ENCODE assay signal across 7 mouse cellular contexts in the genomic region with DNA sequence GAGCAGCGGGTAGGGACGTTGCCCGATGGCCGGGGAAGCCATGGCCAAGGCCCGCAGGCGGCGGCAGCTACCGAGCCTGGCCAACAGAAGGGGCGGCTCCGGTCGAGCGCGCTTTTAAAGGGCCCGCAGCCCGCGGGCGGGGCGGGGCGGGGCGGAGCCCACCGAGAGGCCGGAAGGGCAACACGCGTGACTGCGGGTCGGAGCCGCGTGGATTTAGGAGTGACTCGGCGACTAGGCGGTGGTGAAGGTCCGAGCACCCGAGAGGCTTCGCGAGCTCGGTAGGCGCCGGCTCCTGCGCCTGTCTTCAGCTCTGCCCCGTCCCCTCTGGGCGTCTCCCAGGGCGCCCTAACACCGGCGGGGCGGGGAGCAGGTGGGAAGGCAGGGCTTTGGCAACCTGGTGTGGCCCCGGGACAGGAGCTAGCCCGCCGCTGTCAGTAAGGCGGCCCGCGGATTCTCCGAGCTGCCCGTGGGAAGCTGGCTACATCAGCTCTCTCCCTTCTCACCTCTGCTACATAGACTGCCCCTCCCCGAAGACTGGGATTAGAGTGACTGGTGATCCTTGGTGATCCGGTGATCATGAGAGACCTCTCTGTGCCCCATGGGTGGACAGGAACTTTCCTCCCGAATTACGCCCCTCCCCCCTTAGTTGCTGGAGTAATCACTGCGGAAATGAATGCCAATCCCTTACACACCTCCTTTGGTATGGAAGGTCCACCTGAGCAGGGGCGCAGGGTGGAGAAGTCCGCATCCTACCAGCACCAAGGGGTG. TPM values are rescaled to one million over a fixed set of nuclear protein-coding genes. Genes with fewer than 3 reads are reported as not detected.
DNase-seq lines count a peak whose midpoint lies in the region; ATAC-seq lines count a peak whose summit lies in the region.

Gene Rassf5, minus strand, starts transcription at position 170 of the 768 bp plus-strand sequence.

- H3K27me3 ChIP-seq in embryonic facial prominence, embryonic 11.5 days (ENCODE audit: control insufficient read depth, insufficient read depth, low read length): peaks cover 31% of the 10 kb centered on the region
- peaks cover 82% of the 10 kb centered on the region for H3K27me3 ChIP-seq in limb, embryonic 12.5 days
- H3K27me3 ChIP-seq in midbrain, embryonic 13.5 days: peaks cover 56% of the 10 kb centered on the region

- H3K9ac ChIP-seq in embryonic facial prominence, embryonic 11.5 days (replicated peaks; ENCODE audit: low read length): peak within 1 kb of the TSS; percentile 61
- peak within 1 kb of the TSS; percentile 65 for H3K9ac ChIP-seq in limb, embryonic 12.5 days (replicated peaks)
- H3K9ac ChIP-seq in midbrain, embryonic 13.5 days (replicated peaks): peak within 1 kb of the TSS; percentile 74

- peak; percentile 32; the same call in 1 of the 2 replicates for ATAC-seq in embryonic facial prominence, embryonic 11.5 days (replicated peaks; ENCODE audit: insufficient number of reproducible peaks, low FRiP score, low TSS enrichment, low read depth)
- peak; percentile 49; the same call in 1 of the 2 replicates for ATAC-seq in limb, embryonic 12.5 days (ENCODE audit: insufficient number of reproducible peaks, insufficient read depth, low FRiP score, low TSS enrichment, low read depth)
- ATAC-seq in midbrain, embryonic 13.5 days: peak; percentile 61

- no peaks in the 10 kb centered on the region for H3K9me3 ChIP-seq in embryonic facial prominence, embryonic 11.5 days (replicated peaks; ENCODE audit: control insufficient read depth, low read length)
- H3K9me3 ChIP-seq in limb, embryonic 12.5 days: no peaks in the 10 kb centered on the region
- no peaks in the 10 kb centered on the region for H3K9me3 ChIP-seq in midbrain, embryonic 13.5 days

- peak within 1 kb of the TSS; percentile 97 for H3K4me2 ChIP-seq in embryonic facial prominence, embryonic 11.5 days (ENCODE audit: low read depth, low read length)
- H3K4me2 ChIP-seq in limb, embryonic 12.5 days: peak within 1 kb of the TSS; percentile 96
- H3K4me2 ChIP-seq in midbrain, embryonic 13.5 days (replicated peaks): peak within 1 kb of the TSS; percentile 96

- H3K4me1 ChIP-seq in embryonic facial prominence, embryonic 11.5 days (ENCODE audit: control insufficient read depth, insufficient read depth, low read length): peaks cover 4% of the 10 kb centered on the region; the same call in 1 of the 2 replicates
- peaks cover 17% of the 10 kb centered on the region for H3K4me1 ChIP-seq in limb, embryonic 12.5 days (replicated peaks)
- H3K4me1 ChIP-seq in midbrain, embryonic 13.5 days (replicated peaks): peaks cover 17% of the 10 kb centered on the region

- peak within 1 kb of the TSS; percentile 54 for H3K4me3 ChIP-seq in embryonic facial prominence, embryonic 11.5 days (ENCODE audit: low read depth, low read length)
- peak within 1 kb of the TSS; percentile 66 for H3K4me3 ChIP-seq in limb, embryonic 12.5 days (replicated peaks)
- peak within 1 kb of the TSS; percentile 71 for H3K4me3 ChIP-seq in midbrain, embryonic 13.5 days (replicated peaks)

- no peaks in the 10 kb centered on the region for H3K36me3 ChIP-seq in embryonic facial prominence, embryonic 11.5 days (replicated peaks; ENCODE audit: control insufficient read depth, insufficient read depth, low read depth, low read length)
- H3K36me3 ChIP-seq in limb, embryonic 12.5 days: no peaks in the 10 kb centered on the region
- no peaks in the 10 kb centered on the region for H3K36me3 ChIP-seq in midbrain, embryonic 13.5 days

- H3K27ac ChIP-seq in embryonic facial prominence, embryonic 11.5 days (replicated peaks; ENCODE audit: low read depth, low read length): no peak within 1 kb of the TSS
- H3K27ac ChIP-seq in limb, embryonic 12.5 days: no peak within 1 kb of the TSS
- H3K27ac ChIP-seq in midbrain, embryonic 13.5 days: no peak within 1 kb of the TSS

- peak; percentile 73 for DNase-seq in adrenal gland, adult 8-10 months
- DNase-seq in embryonic facial prominence, embryonic 11.5 days (ENCODE audit: low spot score): peak; percentile 45
- DNase-seq in heart, adult 18-20 months: peak; percentile 80 to 83
- peak; percentile 90 for DNase-seq in kidney, adult 18-20 months
- peak; percentile 59 to 75 for DNase-seq in spleen, adult 18-20 months

- under 1% methylated on average over 51 of the region's 60 CpGs for WGBS in embryonic facial prominence, embryonic 11.5 days
- 1% methylated on average over 55 of the region's 60 CpGs for WGBS in limb, embryonic 12.5 days
- 1% methylated on average over 60 of the region's 60 CpGs for WGBS in midbrain, embryonic 13.5 days

RNA-seq across cellular contexts. Expression of gene Rassf5, which starts in this region (rescaled TPM):
- total RNA-seq in adrenal gland, adult 8-10 months (2022): 10 to 100 TPM; 13.1 to 23.8 (median 20.7) TPM
- polyA plus RNA-seq in embryonic facial prominence, embryonic 11.5 days (2014; fragmentation: Nextera tagmentation; extraction: Ambion mirVana): 0.89 and 1.1 TPM in 2 replicates
- total RNA-seq in heart, adult 18-20 months (2021): 1 to 10 TPM; 2.2 to 4.4 TPM
- 1.3 and 1.5 TPM in 2 replicates for polyA plus RNA-seq in limb, embryonic 12.5 days (2016; fragmentation: Nextera tagmentation; extraction: Ambion mirVana)
- polyA plus RNA-seq in midbrain, embryonic 13.5 days (2015; fragmentation: Nextera tagmentation; extraction: Ambion mirVana): 1.7 and 1.9 TPM in 2 replicates
